Mouse (Mus musculus) lung, embryonic 15.5 days (tissue): ENCODE data around the gene Ntf3. TPM values are rescaled to one million over a fixed set of nuclear protein-coding genes. Genes with fewer than 3 reads are reported as not detected.

Experiments used
- ATAC-seq: fragments of 200-750 bp; cut with Nextera tagmentation; 2 replicates; pipeline ENCODE4 v1.8.0; 2017; ENCODE audit warnings: moderate number of reproducible peaks, borderline replicate concordance; ENCODE audit not compliant: low FRiP score, low TSS enrichment; ENCODE audit errors: extremely low read depth
- H3K27ac ChIP-seq: fragments of 300-500 bp; sonication (generic); 2 replicates; pipeline ENCODE4 v1.5.1; 2015; ENCODE audit warnings: moderate library complexity, mild to moderate bottlenecking, inconsistent platforms
- H3K27me3 ChIP-seq: fragments of 300-500 bp; sonication (generic); 2 replicates; pipeline ENCODE4 v1.6.1; 2015; ENCODE audit warnings: inconsistent platforms
- H3K36me3 ChIP-seq: fragments of 300-500 bp; sonication (generic); 2 replicates; pipeline ENCODE4 v1.6.1; 2015; ENCODE audit warnings: inconsistent platforms
- H3K4me1 ChIP-seq: fragments of 300-500 bp; sonication (generic); 2 replicates; pipeline ENCODE4 v1.6.1; 2015; ENCODE audit warnings: inconsistent platforms
- H3K4me2 ChIP-seq: fragments of 300-500 bp; sonication (generic); 2 replicates; pipeline ENCODE4 v1.6.1; 2015; ENCODE audit warnings: inconsistent platforms, mild to moderate bottlenecking, moderate library complexity
- H3K4me3 ChIP-seq: fragments of 300-500 bp; sonication (generic); 2 replicates; pipeline ENCODE4 v1.5.1; 2015; ENCODE audit warnings: mild to moderate bottlenecking, inconsistent platforms
- H3K9ac ChIP-seq: fragments of 300-500 bp; sonication (generic); 2 replicates; pipeline ENCODE4 v1.6.1; 2015; ENCODE audit warnings: inconsistent platforms
- H3K9me3 ChIP-seq: fragments of 300-500 bp; sonication (generic); 2 replicates; pipeline ENCODE4 v1.6.1; 2016; ENCODE audit warnings: inconsistent platforms
- WGBS: fragments of 180-500 bp; shearing (Covaris S2); methylation state at CpG from one replicate; pipeline ENCODE4 v1.1.7; 2015; 5-methylcytosine and 5-hydroxymethylcytosine counted together
- polyA plus RNA-seq: library from polyadenylated mRNA; unstranded; fragments of >200 nt; fragmentation: Nextera tagmentation; extraction: Ambion mirVana; gene quantifications from 2 replicates; pipeline ENCODE4 v1.2.1, GENCODE M21; 2015

The Ntf3 gene
- polyA plus RNA-seq, 1 experiment from 2014 or later = 4.7 TPM

GRCm38 (mm10) chr6:126097471-126097870, 69.2 kb downstream of the Ntf3 start:
- Histone ChIP-seq H3K9me3 (no peaks in the 10 kb centered on the region), H3K4me2 (no peak overlapping the region), H3K27ac (no peak overlapping the region), H3K9ac (no peak overlapping the region), H3K27me3 (no peaks in the 10 kb centered on the region), H3K4me1 (peaks cover 15% of the 10 kb centered on the region), H3K36me3 (no peaks in the 10 kb centered on the region), H3K4me3 (no peak overlapping the region)
- 72% methylated on average over 5 of the region's 5 CpGs for WGBS
- ATAC-seq = no peak

- H3K36me3 ChIP-seq = no peaks in the 10 kb centered on the region
- H3K27me3 ChIP-seq = no peaks in the 10 kb centered on the region
- peaks cover 20% of the 10 kb centered on the region for H3K4me1 ChIP-seq
- 0 out of 2 replicates have a peak overlapping the region, but pooled peaks have one; percentile 3 for H3K27ac ChIP-seq
- H3K9me3 ChIP-seq = no peaks in the 10 kb centered on the region
- H3K4me2 ChIP-seq = no peak overlapping the region
- 46% methylated on average over 13 of the region's 13 CpGs for WGBS
- H3K9ac ChIP-seq = no peak overlapping the region
- H3K4me3 ChIP-seq = no peak overlapping the region
- peak; percentile 42; the same call in 1 of the 2 replicates for ATAC-seq
Observed at GRCm38 (mm10) chr6:126096085-126096484, 70.6 kb downstream of the Ntf3 start.

GRCm38 (mm10) chr6:126095041-126095440, 71.7 kb downstream of the Ntf3 start:
- no peak overlapping the region for H3K9ac ChIP-seq
- H3K4me1 ChIP-seq = peaks cover 20% of the 10 kb centered on the region

GRCm38 (mm10) chr6:126092026-126092425, 74.7 kb downstream of the Ntf3 start:
- WGBS = 34% methylated on average over 5 of the region's 5 CpGs
- no peak overlapping the region for H3K4me3 ChIP-seq
- no peak overlapping the region for H3K27ac ChIP-seq
- no peaks in the 10 kb centered on the region for H3K27me3 ChIP-seq
- H3K9ac ChIP-seq = no peak overlapping the region
- no peaks in the 10 kb centered on the region for H3K9me3 ChIP-seq
- peaks cover 20% of the 10 kb centered on the region for H3K4me1 ChIP-seq
- H3K4me2 ChIP-seq = no peak overlapping the region
- ATAC-seq = no peak
- H3K36me3 ChIP-seq = no peaks in the 10 kb centered on the region

More at GRCm38 (mm10) chr6:126095041-126095440, 71.7 kb downstream of the Ntf3 start:
- H3K36me3 ChIP-seq = no peaks in the 10 kb centered on the region
- WGBS = 62% methylated on average over 6 of the region's 6 CpGs
- no peaks in the 10 kb centered on the region for H3K27me3 ChIP-seq
- H3K4me2 ChIP-seq = no peak overlapping the region
- H3K4me3 ChIP-seq = no peak overlapping the region
- no peaks in the 10 kb centered on the region for H3K9me3 ChIP-seq
- H3K27ac ChIP-seq = no peak overlapping the region
- ATAC-seq = no peak

GRCm38 (mm10) chr6:126090063-126090462, 76.6 kb downstream of the Ntf3 start:
- Histone ChIP-seq H3K27ac (no peak overlapping the region), H3K4me3 (no peak overlapping the region), H3K9ac (no peak overlapping the region), H3K9me3 (no peaks in the 10 kb centered on the region), H3K36me3 (no peaks in the 10 kb centered on the region), H3K4me1 (peaks cover 7% of the 10 kb centered on the region; the same call in 1 of the 2 replicates), H3K4me2 (no peak overlapping the region), H3K27me3 (no peaks in the 10 kb centered on the region)
- WGBS = 91% methylated on average over 1 of the region's 1 CpGs
- no peak for ATAC-seq

GRCm38 (mm10) chr6:126088489-126089265, 78.0 kb downstream of the Ntf3 start:
- 90% methylated on average over 12 of the region's 12 CpGs for WGBS
- no peak for ATAC-seq
- Histone ChIP-seq H3K9ac (no peak overlapping the region), H3K4me1 (peaks cover 7% of the 10 kb centered on the region; the same call in 1 of the 2 replicates), H3K4me2 (no peak overlapping the region), H3K27me3 (no peaks in the 10 kb centered on the region), H3K36me3 (no peaks in the 10 kb centered on the region), H3K9me3 (no peaks in the 10 kb centered on the region), H3K27ac (no peak overlapping the region), H3K4me3 (no peak overlapping the region)

GRCm38 (mm10) chr6:126086321-126086950, 80.3 kb downstream of the Ntf3 start:
- ATAC-seq = peak; percentile 46; the same call in 1 of the 2 replicates

GRCm38 (mm10) chr6:126080531-126080930, 86.2 kb downstream of the Ntf3 start:
- Histone ChIP-seq H3K27ac (no peak overlapping the region), H3K9me3 (no peaks in the 10 kb centered on the region), H3K4me2 (no peak overlapping the region), H3K36me3 (no peaks in the 10 kb centered on the region), H3K27me3 (no peaks in the 10 kb centered on the region), H3K4me3 (no peak overlapping the region), H3K9ac (no peak overlapping the region), H3K4me1 (no peaks in the 10 kb centered on the region)
- WGBS = 68% methylated on average over 3 of the region's 3 CpGs
- no peak for ATAC-seq

More at GRCm38 (mm10) chr6:126086321-126086950, 80.3 kb downstream of the Ntf3 start:
- no peaks in the 10 kb centered on the region for H3K9me3 ChIP-seq
- H3K27ac ChIP-seq = no peak overlapping the region
- H3K4me1 ChIP-seq = no peaks in the 10 kb centered on the region
- no peaks in the 10 kb centered on the region for H3K36me3 ChIP-seq
- 47% methylated on average over 3 of the region's 3 CpGs for WGBS
- no peak overlapping the region for H3K4me2 ChIP-seq
- H3K9ac ChIP-seq = no peak overlapping the region
- no peaks in the 10 kb centered on the region for H3K27me3 ChIP-seq
- no peak overlapping the region for H3K4me3 ChIP-seq

- no peaks in the 10 kb centered on the region for H3K36me3 ChIP-seq
- H3K9me3 ChIP-seq = no peaks in the 10 kb centered on the region
- no peak for ATAC-seq
- H3K27me3 ChIP-seq = no peaks in the 10 kb centered on the region
- H3K27ac ChIP-seq = no peak overlapping the region
- H3K4me3 ChIP-seq = no peak overlapping the region
- no peak overlapping the region for H3K4me2 ChIP-seq
- no peaks in the 10 kb centered on the region for H3K4me1 ChIP-seq
- no peak overlapping the region for H3K9ac ChIP-seq
- 71% methylated on average over 3 of the region's 3 CpGs for WGBS
Observed at GRCm38 (mm10) chr6:126057706-126058105, 109.0 kb downstream of the Ntf3 start.

GRCm38 (mm10) chr6:126053136-126053535, 113.6 kb downstream of the Ntf3 start:
- Histone ChIP-seq H3K4me2 (no peak overlapping the region), H3K9ac (no peak overlapping the region), H3K9me3 (no peaks in the 10 kb centered on the region), H3K4me1 (no peaks in the 10 kb centered on the region), H3K27me3 (no peaks in the 10 kb centered on the region), H3K36me3 (no peaks in the 10 kb centered on the region), H3K4me3 (no peak overlapping the region), H3K27ac (no peak overlapping the region)
- 62% methylated on average over 5 of the region's 5 CpGs for WGBS
- no peak for ATAC-seq
